Mouse (Mus musculus) heart, embryonic 11.5 days (tissue): ENCODE measurements around the gene Wdr43. TPM values are rescaled to one million over a fixed set of nuclear protein-coding genes. Genes with fewer than 3 reads are reported as not detected.
A peak's percentile ranks its signal among the peaks of the same experiment; 100 is the strongest.

Experiments
- ATAC-seq: fragments of 200-750 bp; cut with Nextera tagmentation; replicated peaks from 2 replicates; pipeline ENCODE4 v1.8.0; 2017; ENCODE audit warnings: moderate library complexity; ENCODE audit not compliant: insufficient number of reproducible peaks, low FRiP score, low TSS enrichment
- H3K27ac ChIP-seq: fragments of 300-500 bp; sonication (generic); 2 replicates; pipeline ENCODE4 v1.5.1; 2014; ENCODE audit warnings: mild to moderate bottlenecking, low read depth, low read length
- H3K27me3 ChIP-seq: fragments of 300-500 bp; sonication (generic); 2 replicates; pipeline ENCODE4 v1.6.1; 2014; ENCODE audit warnings: mild to moderate bottlenecking, low read length, mixed read lengths; ENCODE audit not compliant: control insufficient read depth, insufficient read depth
- H3K36me3 ChIP-seq: fragments of 300-500 bp; sonication (generic); 2 replicates; pipeline ENCODE4 v1.6.1; 2014; ENCODE audit warnings: mild to moderate bottlenecking, low read length, moderate library complexity, mixed read lengths; ENCODE audit not compliant: control insufficient read depth, insufficient read depth
- H3K4me1 ChIP-seq: fragments of 300-500 bp; sonication (generic); 2 replicates; pipeline ENCODE4 v1.6.1; 2014; ENCODE audit warnings: low read length; ENCODE audit not compliant: control insufficient read depth, insufficient read depth
- H3K4me2 ChIP-seq: fragments of 300-500 bp; sonication (generic); 2 replicates; pipeline ENCODE4 v1.6.1; 2014; ENCODE audit warnings: mild to moderate bottlenecking, moderate library complexity
- H3K4me3 ChIP-seq: fragments of 300-500 bp; sonication (generic); 2 replicates; pipeline ENCODE4 v1.5.1; 2014; ENCODE audit warnings: low read depth, low read length
- H3K9ac ChIP-seq: fragments of 300-500 bp; sonication (generic); 2 replicates; pipeline ENCODE4 v1.6.1; 2014; ENCODE audit warnings: mild to moderate bottlenecking, low read depth, low read length, moderate library complexity
- H3K9me3 ChIP-seq: fragments of 300-500 bp; sonication (generic); replicated peaks from 2 replicates; pipeline ENCODE4 v1.6.1; 2016; ENCODE audit warnings: low read length; ENCODE audit not compliant: control insufficient read depth
- WGBS: fragments of 180-500 bp; shearing (Covaris S2); extraction: QIAGEN DNeasy Blood & Tissue Kit; methylation state at CpG from one replicate; pipeline ENCODE4 v1.1.7; 2014; ENCODE audit not compliant: insufficient replicate concordance; 5-methylcytosine and 5-hydroxymethylcytosine counted together
- polyA plus RNA-seq: library from polyadenylated mRNA; unstranded; fragments of >200 nt; fragmentation: Nextera tagmentation; extraction: Ambion mirVana; gene quantifications from 2 replicates; pipeline ENCODE4 v1.2.1, GENCODE M21; 2014

The Wdr43 gene
- polyA plus RNA-seq, 1 experiment from 2014 or later, result 54.4 TPM

GRCm38 (mm10) chr17:71652934-71653333 is 37.2 kb downstream of the Wdr43 start:
- no peaks in the 10 kb centered on the region for H3K4me1 ChIP-seq
- H3K4me2 ChIP-seq, result no peak overlapping the region
- H3K4me3 ChIP-seq, result no peak overlapping the region
- no peaks in the 10 kb centered on the region for H3K9me3 ChIP-seq
- no peak for ATAC-seq
- H3K9ac ChIP-seq, result no peak overlapping the region
- peaks cover 22% of the 10 kb centered on the region for H3K36me3 ChIP-seq
- no peaks in the 10 kb centered on the region for H3K27me3 ChIP-seq
- no peak overlapping the region for H3K27ac ChIP-seq
- WGBS, result 89% methylated on average over 5 of the region's 5 CpGs

GRCm38 (mm10) chr17:71657521-71657920 is 41.8 kb downstream of the Wdr43 start:
- no peak overlapping the region for H3K4me3 ChIP-seq
- H3K4me1 ChIP-seq, result 0 out of 2 replicates have a peak, but pooled peaks cover 3% of the 10 kb centered on the region
- no peak overlapping the region for H3K27ac ChIP-seq
- ATAC-seq, result no peak
- no peaks in the 10 kb centered on the region for H3K9me3 ChIP-seq
- peaks cover 14% of the 10 kb centered on the region for H3K36me3 ChIP-seq
- no peak overlapping the region for H3K9ac ChIP-seq
- no peaks in the 10 kb centered on the region for H3K27me3 ChIP-seq
- H3K4me2 ChIP-seq, result no peak overlapping the region
- WGBS, result 81% methylated on average over 4 of the region's 4 CpGs

- Histone ChIP-seq H3K27ac (no peak overlapping the region), H3K4me3 (no peak overlapping the region), H3K27me3 (no peaks in the 10 kb centered on the region), H3K9me3 (no peaks in the 10 kb centered on the region), H3K36me3 (peaks cover 7% of the 10 kb centered on the region; the same call in 1 of the 2 replicates), H3K9ac (no peak overlapping the region), H3K4me1 (0 out of 2 replicates have a peak, but pooled peaks cover 3% of the 10 kb centered on the region), H3K4me2 (no peak overlapping the region)
- ATAC-seq, result no peak
- 92% methylated on average over 10 of the region's 10 CpGs for WGBS
These were observed 43.0 kb downstream of the Wdr43 start for GRCm38 (mm10) chr17:71658666-71659065.

- Histone ChIP-seq H3K4me2 (no peak overlapping the region), H3K4me1 (0 out of 2 replicates have a peak, but pooled peaks cover 3% of the 10 kb centered on the region), H3K9ac (no peak overlapping the region), H3K4me3 (no peak overlapping the region), H3K27me3 (no peaks in the 10 kb centered on the region), H3K36me3 (peaks cover 4% of the 10 kb centered on the region; the same call in 1 of the 2 replicates), H3K9me3 (no peaks in the 10 kb centered on the region), H3K27ac (no peak overlapping the region)
- no peak for ATAC-seq
- 54% methylated on average over 1 of the region's 1 CpGs for WGBS
These were observed 44.7 kb downstream of the Wdr43 start for GRCm38 (mm10) chr17:71660390-71660789.

- Histone ChIP-seq H3K27me3 (no peaks in the 10 kb centered on the region), H3K4me3 (peak overlapping the region; percentile 39), H3K9ac (peak overlapping the region; percentile 65; the same call in 1 of the 2 replicates), H3K4me1 (0 out of 2 replicates have a peak, but pooled peaks cover 3% of the 10 kb centered on the region), H3K9me3 (no peaks in the 10 kb centered on the region), H3K36me3 (no peaks in the 10 kb centered on the region), H3K27ac (peak overlapping the region; percentile 32; the same call in 1 of the 2 replicates), H3K4me2 (peak overlapping the region; percentile 72)
- ATAC-seq, result peak; percentile 75
- WGBS, result 7% methylated on average over 21 of the region's 21 CpGs
These were observed 47.1 kb downstream of the Wdr43 start for GRCm38 (mm10) chr17:71662751-71663250.

- Histone ChIP-seq H3K4me2 (no peak overlapping the region), H3K4me3 (no peak overlapping the region), H3K9me3 (no peaks in the 10 kb centered on the region; the same call in 1 of the 2 replicates), H3K36me3 (no peaks in the 10 kb centered on the region), H3K4me1 (0 out of 2 replicates have a peak, but pooled peaks cover 3% of the 10 kb centered on the region), H3K27ac (no peak overlapping the region), H3K9ac (no peak overlapping the region), H3K27me3 (no peaks in the 10 kb centered on the region)
- 81% methylated on average over 6 of the region's 6 CpGs for WGBS
- ATAC-seq, result no peak
These were observed 47.8 kb downstream of the Wdr43 start for GRCm38 (mm10) chr17:71663491-71663890.

- ATAC-seq, result no peak
These were observed 48.5 kb downstream of the Wdr43 start for GRCm38 (mm10) chr17:71664172-71664571.

GRCm38 (mm10) chr17:71665201-71665600 is 49.5 kb downstream of the Wdr43 start:
- Histone ChIP-seq H3K4me2 (no peak overlapping the region), H3K27me3 (no peaks in the 10 kb centered on the region), H3K4me3 (no peak overlapping the region), H3K9me3 (no peaks in the 10 kb centered on the region; the same call in 1 of the 2 replicates), H3K27ac (no peak overlapping the region), H3K36me3 (no peaks in the 10 kb centered on the region), H3K4me1 (0 out of 2 replicates have a peak, but pooled peaks cover 3% of the 10 kb centered on the region), H3K9ac (no peak overlapping the region)
- WGBS, result 76% methylated on average over 4 of the region's 4 CpGs
- ATAC-seq, result no peak

More at GRCm38 (mm10) chr17:71664172-71664571, 48.5 kb downstream of the Wdr43 start:
- H3K36me3 ChIP-seq, result no peaks in the 10 kb centered on the region
- H3K4me2 ChIP-seq, result no peak overlapping the region
- H3K4me1 ChIP-seq, result 0 out of 2 replicates have a peak, but pooled peaks cover 3% of the 10 kb centered on the region
- no peaks in the 10 kb centered on the region; the same call in 1 of the 2 replicates for H3K9me3 ChIP-seq
- no peak overlapping the region for H3K9ac ChIP-seq
- 62% methylated on average over 1 of the region's 1 CpGs for WGBS
- H3K4me3 ChIP-seq, result no peak overlapping the region
- no peaks in the 10 kb centered on the region for H3K27me3 ChIP-seq
- H3K27ac ChIP-seq, result no peak overlapping the region

- Histone ChIP-seq H3K4me1 (no peaks in the 10 kb centered on the region), H3K9ac (no peak overlapping the region), H3K4me3 (no peak overlapping the region), H3K27me3 (no peaks in the 10 kb centered on the region), H3K4me2 (no peak overlapping the region), H3K27ac (no peak overlapping the region), H3K9me3 (no peaks in the 10 kb centered on the region; the same call in 1 of the 2 replicates), H3K36me3 (no peaks in the 10 kb centered on the region)
- 75% methylated on average over 5 of the region's 5 CpGs for WGBS
- no peak for ATAC-seq
These were observed 53.8 kb downstream of the Wdr43 start for GRCm38 (mm10) chr17:71669511-71669910.
